Mouse (Mus musculus) adipocyte (in vitro differentiated cells): ENCODE data around the gene Tdrd6.
A peak's percentile ranks its signal among the peaks of the same experiment; 100 is the strongest.

Experiments used
- DNase-seq: peaks from one replicate; pipeline ENCODE4 v3.0.0-alpha.2; 2016; ENCODE audit warnings: low spot score

Gene Tdrd6

DNA sequence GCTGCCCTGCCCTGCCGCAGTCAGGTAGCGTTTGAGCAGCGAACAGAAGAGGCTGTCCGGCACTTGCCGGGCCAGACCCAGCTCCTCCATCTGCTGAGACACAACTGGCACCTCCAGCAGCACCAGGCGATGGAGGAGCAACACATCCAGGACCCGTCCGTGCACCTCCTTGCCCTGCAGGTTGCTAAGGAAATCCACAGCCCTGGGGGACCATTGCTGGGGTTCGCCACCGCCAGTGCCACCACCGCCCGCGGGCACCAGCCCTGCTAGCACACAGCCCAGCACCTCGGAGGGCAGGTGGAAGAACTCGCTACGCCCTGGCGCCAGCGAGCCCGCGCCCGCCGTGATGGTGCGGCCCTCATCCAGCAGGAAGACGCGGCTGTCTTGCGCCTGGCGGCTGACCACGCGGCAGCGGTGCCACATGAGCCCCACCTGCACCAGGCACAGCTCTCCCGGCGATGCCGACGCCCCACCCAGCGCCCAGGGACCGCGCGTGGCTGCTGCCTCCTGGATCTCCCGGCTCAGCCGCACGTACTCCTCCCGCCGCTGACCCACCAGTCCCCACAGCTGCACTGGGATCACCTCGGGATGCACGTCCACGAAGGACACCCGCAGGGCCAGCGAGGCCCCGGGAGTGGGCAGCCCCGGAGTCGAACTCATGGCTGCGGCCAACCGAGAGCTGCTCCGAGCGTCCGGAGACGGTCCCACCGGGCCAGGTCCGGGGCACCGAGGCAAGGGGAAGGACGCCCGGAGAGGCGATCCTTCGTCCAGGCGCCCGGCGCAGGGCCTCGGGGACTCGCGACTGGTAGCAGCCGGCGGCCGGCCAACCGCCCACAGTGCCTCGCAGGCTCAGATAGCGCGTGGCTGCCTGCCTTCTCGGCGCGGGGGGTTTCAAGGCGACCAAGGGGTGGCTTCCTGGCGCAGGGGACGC, at the start of gene Tdrd6:
TSS of gene Tdrd6 (minus strand) at position 804 of the 931 bp plus-strand sequence.
- no peak for DNase-seq

DNA sequence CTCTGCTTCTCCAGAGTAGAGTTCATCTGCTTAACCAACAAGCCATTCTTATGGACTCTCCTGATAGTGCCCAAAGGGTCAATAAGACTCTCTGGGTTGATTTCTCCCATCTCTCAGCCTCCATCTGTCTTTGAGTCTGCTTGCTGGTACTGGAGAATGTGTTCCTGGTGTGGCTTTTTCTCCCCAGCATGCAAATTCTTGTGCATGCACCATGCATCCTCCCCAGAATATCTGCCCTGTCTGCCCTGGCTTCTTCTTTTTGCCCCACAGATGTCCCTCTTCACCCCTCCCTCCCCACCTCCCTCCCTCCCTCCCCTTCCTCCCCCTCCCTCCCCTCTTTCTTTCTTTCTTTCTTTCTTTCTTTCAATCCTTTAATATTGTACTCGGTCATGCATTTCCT, 47.2 kb upstream of the Tdrd6 start:
- DNase-seq: no peak

DNA sequence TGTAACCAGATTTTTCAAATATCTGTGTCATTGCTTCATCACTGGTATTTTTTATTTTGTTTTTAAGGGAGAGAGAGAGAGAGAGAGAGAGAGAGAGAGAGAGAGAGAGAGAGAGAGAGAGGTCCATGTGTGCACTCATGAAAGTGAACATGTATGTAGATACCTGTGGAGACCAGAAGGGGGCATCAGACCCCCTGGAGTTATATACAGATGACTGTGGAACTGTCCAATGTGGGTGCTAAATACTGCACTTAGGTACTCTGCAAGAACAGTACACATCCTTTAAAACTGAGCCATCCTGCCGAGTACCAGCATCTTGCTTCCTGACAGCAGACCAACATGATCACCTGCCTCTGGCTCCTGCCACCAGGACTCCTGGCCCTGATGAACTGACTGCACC, 46.1 kb upstream of the Tdrd6 start:
- no peak for DNase-seq

DNA sequence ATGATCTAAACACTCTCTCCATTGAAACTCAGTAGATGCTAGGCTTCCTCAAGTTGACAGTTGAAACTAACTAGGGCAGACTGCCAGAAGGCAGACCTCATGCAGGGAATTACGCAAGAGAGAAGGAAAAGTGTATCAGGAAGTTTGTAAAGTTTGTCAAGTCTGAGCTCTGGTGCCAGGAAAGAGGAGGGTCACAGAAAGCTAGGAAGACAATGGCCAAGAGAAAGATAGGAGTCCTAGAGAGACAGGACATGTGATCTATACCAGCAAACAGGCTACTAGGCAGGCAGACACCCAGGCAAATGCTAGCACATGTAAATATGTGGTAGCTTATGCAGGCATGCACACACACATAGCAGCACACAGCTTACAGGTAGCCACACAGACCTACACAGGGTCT, 45.1 kb upstream of the Tdrd6 start:
- DNase-seq: peak; percentile 85

DNA sequence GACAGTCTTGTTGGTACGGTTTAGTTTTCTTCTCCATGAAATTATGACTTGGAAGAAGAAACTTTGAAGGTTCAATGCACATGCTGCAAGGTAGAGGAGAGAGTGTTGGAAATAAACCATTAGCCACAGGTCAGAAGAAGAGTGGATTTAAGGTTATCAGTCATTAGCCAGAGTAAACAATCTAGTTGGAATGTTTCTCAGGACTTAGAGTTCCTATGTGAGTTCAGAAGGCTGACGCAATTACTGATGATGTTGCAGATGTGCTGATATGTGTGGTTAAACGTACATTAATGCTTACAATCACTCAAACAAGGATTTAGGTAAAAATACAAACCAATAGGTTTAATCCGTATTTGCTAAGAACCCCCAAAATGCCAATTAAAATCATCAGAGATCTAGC, 41.8 kb upstream of the Tdrd6 start:
- DNase-seq: no peak

GRCm38 (mm10) chr17:43669145-43669695, 39.1 kb upstream of the Tdrd6 start:
- peak; percentile 54 for DNase-seq

DNA sequence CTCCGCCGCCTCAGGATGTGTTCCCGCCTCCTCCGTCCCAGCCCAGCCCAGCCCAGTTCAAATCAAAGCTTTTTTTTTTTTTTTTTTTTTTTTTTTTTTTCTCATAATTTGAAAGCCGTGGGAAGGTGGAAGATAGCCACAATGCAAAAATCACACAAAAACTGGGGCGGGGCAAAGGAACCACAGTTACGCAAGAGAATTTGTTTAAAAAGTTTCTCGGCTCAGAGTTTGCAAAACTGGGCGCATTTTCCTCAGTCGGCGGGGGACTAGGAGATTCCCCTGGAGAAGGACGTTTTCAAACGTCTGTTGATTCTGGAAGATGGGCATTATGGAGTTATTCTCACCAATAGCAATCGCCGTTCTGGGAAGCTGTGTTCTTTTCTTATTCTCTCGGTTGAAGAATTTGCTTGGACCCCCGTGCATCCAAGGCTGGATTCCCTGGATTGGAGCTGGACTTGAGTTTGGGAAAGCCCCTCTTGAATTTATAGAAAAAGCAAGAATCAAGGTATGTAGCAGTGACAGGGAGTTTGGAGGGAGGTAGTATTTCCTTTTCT, 37.3 kb upstream of the Tdrd6 start, which contains the start of gene Cyp39a1:
TSS of gene Cyp39a1 (plus strand) at position 136 of the 554 bp plus-strand sequence.
- DNase-seq: no peak

GRCm38 (mm10) chr17:43666576-43667289, 36.6 kb upstream of the Tdrd6 start, which contains the start of gene Slc25a27:
Gene Slc25a27, minus strand, starts transcription at chr17:43667214.
- DNase-seq: peak; percentile 90

DNA sequence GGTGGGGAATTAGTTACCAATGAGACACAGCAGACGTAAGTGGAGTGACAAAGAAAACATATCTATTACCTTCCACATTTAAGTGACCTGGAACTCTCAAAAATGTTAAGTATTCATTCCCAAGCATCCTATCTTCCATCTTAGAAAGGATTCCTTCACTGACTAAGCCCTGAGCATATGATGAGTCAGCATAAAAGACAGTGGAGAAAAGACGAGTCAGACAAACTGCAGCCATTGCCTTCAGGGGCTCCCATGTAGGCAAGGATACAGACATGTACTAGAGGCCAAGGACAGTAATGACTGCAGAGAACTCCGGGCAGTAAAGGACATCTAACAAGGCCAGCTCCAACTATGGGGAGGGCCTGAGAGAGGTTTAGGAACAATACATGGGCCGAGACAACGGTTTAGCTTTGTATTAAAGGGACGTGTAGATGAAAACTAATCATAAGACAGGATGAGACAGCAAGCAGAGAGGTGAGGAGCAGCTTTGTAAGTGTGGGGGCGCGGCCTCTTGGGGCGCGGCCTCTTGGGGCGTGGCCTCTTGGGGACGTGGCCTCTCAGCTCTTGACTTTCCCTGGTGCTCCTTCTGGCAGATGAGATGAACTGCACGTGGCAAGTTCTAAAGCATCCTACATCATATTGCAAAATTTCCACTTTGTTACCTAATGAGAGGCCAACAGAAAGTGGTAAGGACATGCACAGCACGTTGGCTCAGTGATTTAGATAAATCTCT, 21.4 kb upstream of the Tdrd6 start:
- DNase-seq: no peak

- DNase-seq: no peak
Observed at GRCm38 (mm10) chr17:43649641-43650436, 19.7 kb upstream of the Tdrd6 start.

GRCm38 (mm10) chr17:43646925-43647324, 16.8 kb upstream of the Tdrd6 start:
- DNase-seq: no peak

DNA sequence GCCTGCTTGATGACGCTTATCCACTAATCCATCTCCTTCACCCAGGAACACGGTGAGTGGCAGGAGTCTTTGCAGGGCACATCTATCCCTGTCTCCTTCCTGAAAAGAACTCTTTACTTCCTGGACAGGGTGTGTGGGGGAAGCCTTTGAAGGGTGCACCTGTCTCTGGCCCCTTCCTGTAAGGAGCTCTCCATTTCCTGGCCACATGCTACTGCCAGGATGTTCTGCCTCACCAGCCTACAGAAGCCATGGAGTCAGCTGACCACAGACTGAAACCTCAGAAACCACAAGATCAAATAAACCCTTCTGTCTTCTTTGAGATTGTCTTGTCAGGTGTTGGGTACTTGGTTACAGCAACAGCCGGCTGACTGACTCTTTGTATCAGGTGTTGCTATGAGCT, 15.0 kb upstream of the Tdrd6 start:
- no peak for DNase-seq

- DNase-seq: peak; percentile 70
Observed at GRCm38 (mm10) chr17:43644375-43644774, 14.3 kb upstream of the Tdrd6 start.

- DNase-seq: no peak
Observed at GRCm38 (mm10) chr17:43643191-43643590, 13.1 kb upstream of the Tdrd6 start.

DNA sequence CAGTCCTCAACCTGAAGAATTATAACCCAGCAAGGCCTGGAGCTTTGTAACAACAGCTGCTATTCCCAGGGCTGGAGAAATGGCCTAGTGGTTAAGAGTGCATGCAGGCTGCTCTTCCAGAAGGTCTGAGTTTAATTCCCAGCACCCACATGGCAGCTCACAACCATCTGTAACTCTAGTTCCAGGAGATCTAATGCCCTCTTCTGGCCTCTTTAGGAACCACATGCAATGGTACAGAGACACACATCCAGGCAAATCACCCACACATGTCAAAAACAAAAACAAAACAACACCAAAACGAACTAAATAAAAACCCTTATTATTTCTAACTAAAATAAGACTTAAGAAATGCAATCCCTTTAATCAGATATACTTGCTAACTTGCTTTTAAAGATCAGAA, 10.7 kb upstream of the Tdrd6 start:
- no peak for DNase-seq

DNA sequence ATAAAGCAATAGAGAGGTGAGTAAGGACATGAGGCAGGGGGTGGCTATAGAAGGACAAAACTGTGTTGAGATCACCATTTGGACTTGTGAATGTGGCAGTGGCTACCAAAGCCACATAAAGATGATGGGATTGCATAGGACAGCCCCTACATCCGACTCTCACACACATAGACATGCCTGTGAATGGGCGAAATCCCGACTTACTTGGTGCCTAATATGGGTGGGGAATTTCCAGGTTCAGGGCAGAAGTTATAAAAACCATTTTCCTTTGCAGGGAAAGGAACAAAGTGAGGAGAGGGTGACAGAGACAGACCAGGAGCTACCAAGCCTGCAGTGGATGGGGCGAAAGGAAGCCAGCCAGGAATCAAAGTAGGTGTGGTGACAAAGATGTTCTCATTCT, 7.0 kb upstream of the Tdrd6 start:
- DNase-seq: no peak

- no peak for DNase-seq
Observed at GRCm38 (mm10) chr17:43630427-43630760, 295 bp upstream of the Tdrd6 start.

- DNase-seq: no peak
Observed at GRCm38 (mm10) chr17:43629026-43629495, 1.0 kb downstream of the Tdrd6 start.

DNA sequence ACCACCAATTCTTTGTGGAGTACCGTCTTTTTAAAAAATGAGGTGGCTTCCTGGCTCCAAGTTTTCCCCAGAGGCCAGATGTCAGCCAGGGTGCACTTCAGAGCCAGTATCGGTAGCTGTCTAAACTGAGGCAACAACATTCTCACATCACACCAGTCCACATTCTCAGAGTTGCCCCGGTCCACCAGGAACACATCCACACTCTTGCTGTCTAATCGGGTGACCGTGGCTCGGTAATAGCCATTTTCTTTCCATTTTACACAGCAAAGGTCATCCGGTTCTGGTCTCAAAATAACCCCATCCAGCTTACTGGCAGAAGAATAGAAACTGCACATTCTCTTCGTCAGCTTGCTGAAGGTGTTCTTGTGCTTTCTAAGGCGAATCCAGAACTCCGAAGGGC, 1.9 kb downstream of the Tdrd6 start:
- DNase-seq: no peak

DNA sequence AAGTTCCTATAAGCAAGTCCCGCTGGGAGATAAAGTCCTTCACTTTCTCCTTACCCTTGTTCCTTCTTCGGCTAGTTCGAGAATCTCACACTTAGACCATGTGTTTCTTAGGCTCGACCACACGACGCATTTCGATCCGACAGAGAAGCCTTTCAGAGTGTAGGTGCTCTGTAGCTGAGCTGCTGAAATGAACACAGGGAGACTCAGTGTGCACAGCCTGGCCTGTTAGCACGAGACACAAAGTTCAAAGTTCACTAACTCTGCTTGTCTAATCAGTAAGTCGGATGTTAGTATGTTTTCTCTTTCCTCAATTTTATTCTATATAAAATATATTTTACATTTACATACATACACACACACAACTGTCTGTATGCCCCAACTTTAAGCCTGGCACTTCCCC, 8.0 kb downstream of the Tdrd6 start:
- DNase-seq: no peak

GRCm38 (mm10) chr17:43619156-43619555, 10.9 kb downstream of the Tdrd6 start:
- DNase-seq: no peak
